Mouse (Mus musculus) ES-E14 (cell line): ENCODE measurements around the gene Ppp2r5c. TPM values are rescaled to one million over a fixed set of nuclear protein-coding genes. Genes with fewer than 3 reads are reported as not detected.

Source experiments
- DNase-seq: peaks from one replicate; pipeline ENCODE4 v3.0.0-alpha.2; 2013; ENCODE audit warnings: low read depth, low spot score
- H3K27ac ChIP-seq: 2 replicates; pipeline ENCODE4 v1.5.1; 2012; ENCODE audit warnings: low read depth, mild to moderate bottlenecking, low read length, moderate library complexity, mixed read lengths; ENCODE audit not compliant: poor library complexity, insufficient read depth, severe bottlenecking
- H3K36me3 ChIP-seq: 2 replicates; pipeline ENCODE4 v1.6.1; 2012; ENCODE audit warnings: mild to moderate bottlenecking, low read length, moderate library complexity, mixed read lengths; ENCODE audit not compliant: control insufficient read depth, poor library complexity, insufficient read depth, severe bottlenecking
- H3K4me1 ChIP-seq, 2 experiments: fragments of 150-350 bp in 1 of 2; sonication (generic) in 1 of 2; 2 replicates each; pipeline ENCODE4 v1.6.1; 2012; ENCODE audit warnings: low read length in 2 of 2, mild to moderate bottlenecking in 1 of 2, mixed read lengths in 1 of 2; ENCODE audit not compliant: control insufficient read depth in 2 of 2, insufficient read depth in 2 of 2, poor library complexity in 1 of 2
- H3K4me3 ChIP-seq, 2 experiments: fragments of 150-350 bp in 1 of 2; sonication (generic) in 1 of 2; 2 replicates each; pipeline ENCODE4 v1.5.1; 2012; ENCODE audit warnings: low read length in 2 of 2, low read depth in 1 of 2, mild to moderate bottlenecking in 1 of 2, mixed read lengths in 1 of 2; ENCODE audit not compliant: insufficient read depth in 1 of 2, poor library complexity in 1 of 2, severe bottlenecking in 1 of 2
- H3K9ac ChIP-seq: 2 replicates; pipeline ENCODE4 v1.6.1; 2012; ENCODE audit warnings: low read depth, mild to moderate bottlenecking, low read length, mixed read lengths; ENCODE audit not compliant: poor library complexity, insufficient read depth, severe bottlenecking
- H3K9me3 ChIP-seq: fragments of 150-350 bp; sonication (generic); 2 replicates; pipeline ENCODE4 v1.6.1; 2012; ENCODE audit warnings: low read depth, mild to moderate bottlenecking, low read length; ENCODE audit not compliant: control insufficient read depth, insufficient read depth
- CHD2 ChIP-seq: IDR thresholded peaks from 2 replicates; pipeline ENCODE4 v1.6.1; 2014; ENCODE audit warnings: mild to moderate bottlenecking, low read depth, low read length, inconsistent platforms
- HCFC1 ChIP-seq: IDR thresholded peaks from 2 replicates; pipeline ENCODE4 v1.6.1; 2012; ENCODE audit warnings: low read length, inconsistent platforms, borderline replicate concordance; ENCODE audit not compliant: insufficient read depth
- MAFK ChIP-seq: IDR thresholded peaks from 2 replicates; pipeline ENCODE4 v1.6.1; 2014; ENCODE audit warnings: mild to moderate bottlenecking, low read depth, low read length, inconsistent platforms; ENCODE audit not compliant: insufficient read depth
- ZC3H11A ChIP-seq: IDR thresholded peaks from 2 replicates; pipeline ENCODE4 v1.6.1; 2012; ENCODE audit warnings: low read depth, mild to moderate bottlenecking, inconsistent platforms, low read length, borderline replicate concordance
- ZNF384 ChIP-seq: IDR thresholded peaks from 2 replicates; pipeline ENCODE4 v1.6.1; 2012; ENCODE audit warnings: low read depth, low read length, inconsistent platforms
- in situ Hi-C, 2 experiments: fragments of 600-800 bp; cut with MboI; formaldehyde crosslinking; loops; one replicate each; pipeline ENCODE4 v1.15.1; 2025; ENCODE audit warnings: low sequenced_read_pairs in 2 of 2, inconsistent platforms in 1 of 2; ENCODE audit not compliant: unreplicated experiment in 2 of 2
- total RNA-seq: library from RNA; depleted of rRNA; stranded (reverse); fragments of 300-350 nt; gene quantifications from 2 replicates; pipeline ENCODE4 v1.2.3, GENCODE M21; 2012; rRNA removed

Gene Ppp2r5c
- total RNA-seq = 62.1 and 83.4 TPM in 2 replicates

DNA sequence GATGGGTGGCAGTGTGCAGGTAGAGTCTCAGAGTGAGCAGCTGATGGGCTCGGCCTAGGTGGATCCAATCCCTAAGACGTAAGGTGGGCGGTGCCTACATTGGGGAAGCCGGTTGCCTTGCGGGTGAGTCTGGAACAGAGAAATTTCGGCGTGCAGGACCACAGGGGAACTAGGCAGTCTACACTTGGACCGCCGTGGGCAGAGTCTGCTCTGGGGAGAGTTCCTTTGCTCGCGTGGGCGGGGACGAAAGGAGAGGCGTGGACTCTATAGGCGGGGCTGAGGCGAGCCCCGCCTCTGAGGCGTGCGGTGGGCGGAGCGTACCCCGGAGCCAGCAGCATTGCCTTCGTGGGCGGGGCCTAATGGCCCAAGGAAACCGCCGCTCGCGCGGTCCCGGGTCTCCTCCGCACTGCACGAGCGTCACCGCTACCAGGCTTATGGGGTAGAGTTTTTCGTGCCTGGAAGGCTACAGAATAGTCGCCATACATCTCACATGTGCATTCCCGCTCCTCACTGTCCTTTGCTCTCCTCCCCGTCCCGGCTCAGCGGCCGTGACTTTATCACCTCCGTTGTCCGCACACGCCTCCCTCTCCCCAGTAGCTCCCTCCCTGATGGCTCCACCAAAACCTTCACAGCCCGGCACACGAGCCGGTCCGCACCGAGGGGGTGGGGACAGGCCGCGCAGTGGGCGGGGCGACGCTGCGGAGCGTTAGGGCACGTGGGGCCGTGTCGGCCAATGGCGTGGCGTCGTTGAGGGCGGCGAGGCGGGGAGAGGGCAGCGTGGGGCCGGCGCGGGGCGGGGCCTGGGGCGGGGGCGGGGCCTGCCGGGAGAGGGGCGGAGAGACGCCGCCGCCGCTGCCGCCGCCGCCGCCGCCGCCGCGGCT, at the start of gene Ppp2r5c:
Ppp2r5c (plus strand) TSS at position 831 of the 881 bp plus-strand sequence.
- H3K9me3 ChIP-seq = no peaks in the 10 kb centered on the region
- in situ Hi-C loops = loop anchor here in 1 of 2 experiments (25.0 kb wide), 1 partner anchor 391 kb away; the partner anchor contains the start of gene Mok
- H3K4me1 ChIP-seq = peaks cover 0 to 2% of the 10 kb centered on the region in 2 experiments; a peak in 1 of 4 replicates
- peak; percentile 83 for DNase-seq
- peak within 1 kb of the TSS; percentile 95 for H3K9ac ChIP-seq
- H3K4me3 ChIP-seq = peak within 1 kb of the TSS; percentile 94 to 100
- TF ChIP-seq MAFK = no peak
- TF ChIP-seq HCFC1 = no peak
- no peak for TF ChIP-seq CHD2
- no peak for TF ChIP-seq ZNF384
- no peak for TF ChIP-seq ZC3H11A
- H3K36me3 ChIP-seq = peaks cover 9% of the 10 kb centered on the region; the same call in 1 of the 2 replicates
- peak within 1 kb of the TSS; percentile 98 for H3K27ac ChIP-seq

DNA sequence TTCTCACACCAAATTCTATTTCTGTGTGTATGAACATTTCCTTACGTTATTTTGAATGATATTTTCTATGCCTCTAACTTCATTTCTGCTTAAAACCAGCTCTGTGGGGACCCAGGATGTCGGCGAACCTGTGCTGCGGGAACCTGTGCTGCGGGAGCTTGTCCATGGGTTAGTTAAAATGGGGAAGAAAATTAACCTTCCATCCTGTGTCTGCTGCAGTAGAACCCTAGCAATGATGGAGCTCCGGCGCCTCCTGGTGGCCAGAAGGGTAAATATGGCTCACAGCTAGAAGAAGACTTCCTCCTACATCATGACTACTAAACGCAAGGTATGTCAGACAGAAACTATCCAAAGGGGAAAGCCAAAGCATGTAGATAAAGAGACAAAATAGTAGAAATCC, 48.6 kb upstream of the Ppp2r5c start:
- no peaks in the 10 kb centered on the region; a peak in 1 of 4 replicates for H3K4me1 ChIP-seq
- H3K27ac ChIP-seq = no peak overlapping the region
- TF ChIP-seq ZC3H11A = peak; percentile 89
- TF ChIP-seq HCFC1 = no peak
- no peaks in the 10 kb centered on the region for H3K9me3 ChIP-seq
- peak; percentile 54 for DNase-seq
- H3K36me3 ChIP-seq = no peaks in the 10 kb centered on the region
- in situ Hi-C loops = loop anchor here in 1 of 2 experiments (25.0 kb wide), 1 partner anchor 361 kb away; no protein-coding TSS in a partner anchor
- no peak overlapping the region for H3K4me3 ChIP-seq
- no peak overlapping the region for H3K9ac ChIP-seq

GRCm38 (mm10) chr12:110399161-110399560, 47.8 kb upstream of the Ppp2r5c start:
- H3K9me3 ChIP-seq = no peaks in the 10 kb centered on the region
- H3K27ac ChIP-seq = no peak overlapping the region
- no peak for TF ChIP-seq HCFC1
- TF ChIP-seq MAFK = no peak
- TF ChIP-seq ZC3H11A = no peak
- no peak for TF ChIP-seq ZNF384
- TF ChIP-seq CHD2 = no peak
- in situ Hi-C loops = loop anchor here in 1 of 2 experiments (25.0 kb wide), 1 partner anchor 362 kb away; no protein-coding TSS in a partner anchor
- H3K36me3 ChIP-seq = no peaks in the 10 kb centered on the region
- H3K9ac ChIP-seq = no peak overlapping the region
- no peak for DNase-seq
- no peak overlapping the region for H3K4me3 ChIP-seq
- H3K4me1 ChIP-seq = no peaks in the 10 kb centered on the region; a peak in 1 of 4 replicates

- in situ Hi-C loops = no loop called here
- H3K4me3 ChIP-seq = no peak overlapping the region
- TF ChIP-seq MAFK (no peak), CHD2 (no peak), ZNF384 (no peak), HCFC1 (no peak), ZC3H11A (no peak)
- DNase-seq = no peak
- no peaks in the 10 kb centered on the region for H3K9me3 ChIP-seq
- H3K4me1 ChIP-seq = no peaks in the 10 kb centered on the region; a peak in 1 of 4 replicates
- H3K27ac ChIP-seq = no peak overlapping the region
- H3K9ac ChIP-seq = no peak overlapping the region
- H3K36me3 ChIP-seq = no peaks in the 10 kb centered on the region
Measured at GRCm38 (mm10) chr12:110400936-110401335, 46.0 kb upstream of the Ppp2r5c start.
